In the genomic region with DNA sequence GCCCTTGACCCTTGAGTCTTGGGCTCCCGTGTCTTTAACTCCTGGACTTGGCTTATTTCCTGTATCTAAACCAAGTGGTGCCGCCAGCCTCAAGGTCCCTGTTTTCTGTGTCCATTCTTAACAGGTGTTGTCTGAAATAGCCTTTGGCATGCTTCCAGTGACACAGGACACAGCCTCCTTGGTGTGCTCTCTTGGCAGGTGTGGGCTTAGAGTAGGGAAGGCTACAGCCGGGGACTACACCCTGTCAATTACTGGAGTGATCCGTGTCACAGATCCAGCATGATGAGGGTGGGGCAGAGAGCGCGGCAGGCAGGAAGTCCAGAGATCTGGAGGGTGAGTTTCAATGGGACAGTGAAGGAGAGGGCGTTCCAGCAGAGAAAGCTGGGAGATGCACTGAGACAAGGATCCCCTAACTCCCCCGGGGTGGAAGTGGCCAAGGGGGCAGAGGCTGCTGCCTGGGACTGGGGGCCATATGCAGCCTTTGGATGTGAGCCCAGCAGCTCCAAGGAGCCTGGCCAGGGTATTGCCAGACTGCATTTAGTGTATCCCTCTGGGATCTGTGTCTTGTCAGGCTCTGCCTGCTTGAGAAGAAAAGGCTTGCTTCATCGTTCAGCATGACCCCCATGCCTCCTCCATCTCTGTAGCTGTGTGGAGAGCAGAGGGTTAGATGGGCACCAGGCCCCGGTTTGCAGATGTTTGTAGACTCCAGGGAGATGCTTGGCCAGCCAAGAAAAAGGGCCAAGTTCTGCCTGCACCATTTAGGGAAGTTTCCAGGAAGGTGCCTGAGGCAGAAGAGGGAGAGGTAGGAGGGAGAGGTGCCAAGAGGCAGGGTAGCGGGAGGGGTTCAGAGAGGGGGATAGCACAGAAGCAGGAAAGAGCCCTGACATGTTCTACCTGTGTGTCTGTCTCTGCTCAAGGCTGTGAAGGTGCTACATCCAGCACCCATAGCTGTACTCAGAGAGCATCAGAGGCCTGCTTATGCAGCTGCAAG, we compare ENCODE assay signal across 8 mouse cellular contexts. TPM values are rescaled to one million over a fixed set of nuclear protein-coding genes. Genes with fewer than 3 reads are reported as not detected.
DNase-seq lines count a peak whose midpoint lies in the region; ATAC-seq and TF ChIP-seq lines count a peak whose summit lies in the region.

No protein-coding gene starts in this region.

- H3K27me3 ChIP-seq in small intestine, adult 2 months (ENCODE audit: control insufficient read depth, insufficient read depth, low read length) = no peaks in the 10 kb centered on the region

- H3K4me1 ChIP-seq in small intestine, adult 2 months (ENCODE audit: control insufficient read depth, insufficient read depth, insufficient read length, low read length) = peaks cover 40% of the 10 kb centered on the region

- no peak; the same call in 1 of the 2 replicates for TF ChIP-seq POLR2A in small intestine, adult 2 months (IDR thresholded peaks at IDR 0.05; ENCODE audit: low read depth, low read length)

- no peak for ATAC-seq in activated CD4-positive, CD25-positive, alpha-beta regulatory T cell, adult 4 months

- DNase-seq in lung, postnatal 10 days = peak; percentile 33
- no peak for DNase-seq in lung, postnatal 14 days
- peak; percentile 39 for DNase-seq in cerebellum, adult 8-10 months
- DNase-seq in heart, postnatal 4 days = peak; percentile 25
- no peak for DNase-seq in adrenal gland, postnatal 25 days
- DNase-seq in layer of hippocampus, adult 18-20 months (ENCODE audit: low spot score in 2 of 2) = no peak

- no peaks in the 10 kb centered on the region for H3K36me3 ChIP-seq in small intestine, adult 2 months (ENCODE audit: control insufficient read depth, insufficient read depth, low read length)

- H3K4me3 ChIP-seq in small intestine, adult 2 months (ENCODE audit: low read depth, low read length) = no peak overlapping the region

- TF ChIP-seq CTCF in small intestine, adult 2 months (IDR thresholded peaks at IDR 0.05; ENCODE audit: extremely low read depth, insufficient read length, insufficient replicate concordance, low read depth, low read length) = no peak

- H3K27ac ChIP-seq in small intestine, adult 2 months (ENCODE audit: insufficient read depth, low read depth, low read length) = peak overlapping the region; percentile 97

- WGBS in small intestine, adult 2 months = 29% methylated on average over 11 of the region's 11 CpGs

RNA-seq across cellular contexts. Expression of a gene that starts 30.0 kb away (rescaled TPM):
- 10 to 100 TPM; 22.4 to 28.0 TPM for total RNA-seq in heart, postnatal 4 days (2021)
- polyA plus RNA-seq in small intestine, adult 2 months (2012; rRNA removed) = 174 and 206 TPM in 2 replicates
- polyA plus RNA-seq in activated CD4-positive, CD25-positive, alpha-beta regulatory T cell, adult 4 months (2017; shearing (Covaris generic)) = 1 to 10 TPM in 1 of 2 experiments, under 1 TPM in 1; 0.74 to 1.2 TPM
- total RNA-seq in adrenal gland, postnatal 25 days (2021) = 22.3 and 36.5 TPM in 2 replicates
- total RNA-seq in layer of hippocampus, adult 18-20 months (2021) = 10 to 100 TPM; 11.2 to 12.7 TPM

RNA-seq across cellular contexts. Expression of a gene that starts 30.4 kb away (rescaled TPM):
- 10 to 100 TPM; 26.0 to 26.8 TPM for total RNA-seq in heart, postnatal 4 days (2021)
- polyA plus RNA-seq in small intestine, adult 2 months (2012; rRNA removed) = 4.6 and 6.5 TPM in 2 replicates
- polyA plus RNA-seq in activated CD4-positive, CD25-positive, alpha-beta regulatory T cell, adult 4 months (2017; shearing (Covaris generic)) = 10 to 100 TPM; 14.7 to 15.9 TPM
- total RNA-seq in adrenal gland, postnatal 25 days (2021) = 45.6 and 54.7 TPM in 2 replicates
- total RNA-seq in layer of hippocampus, adult 18-20 months (2021) = 10 to 100 TPM; 16.9 to 17.2 TPM

Comparison
In these comparisons a context has a peak if more than half of its experiments do, and no peak if none do; other contexts are left out.
1. DNase-seq: peak in lung, postnatal 10 days (single experiment), cerebellum, adult 8-10 months (single experiment) and heart, postnatal 4 days (single experiment); none in lung, postnatal 14 days (single experiment), adrenal gland, postnatal 25 days (single experiment) and layer of hippocampus, adult 18-20 months (0 of 2).